Mouse (Mus musculus): Measurements from ENCODE around the gene Dars2. TPM values are rescaled to one million over a fixed set of nuclear protein-coding genes. Genes with fewer than 3 reads are reported as not detected.

The Dars2 gene
- 10 to 100 TPM in 1 of 2 experiments, 1 to 10 TPM in 1; 9.2 to 21.1 TPM for polyA plus RNA-seq (2012; fragmentation: generic; extraction: Trizol)

GRCm38 (mm10) chr1:161070352-161071271 is at the start of gene Dars2, which contains the start of gene Cenpl:
Dars2 (minus strand) TSS chr1:161070658.
Cenpl (plus strand) TSS chr1:161070713.

GRCm38 (mm10) chr1:161034435-161035280 is 35.8 kb downstream of the Dars2 start, which contains the start of gene Zbtb37:
Zbtb37 (minus strand) TSS chr1:161034849.

Other genes with a start within 250 kb of the Dars2 start
- gene Rc3h1, start 164.2 kb downstream of the Dars2 start, polyA plus RNA-seq (2012; fragmentation: generic; extraction: Trizol) = 1 to 10 TPM in 1 of 2 experiments, under 1 TPM in 1; 0.33 to 2.0 TPM
- gene Serpinc1, start 92.1 kb downstream of the Dars2 start, polyA plus RNA-seq (2012; fragmentation: generic; extraction: Trizol) = under 1 TPM; 0.05 to 0.84 TPM
- gene Zbtb37, start 35.8 kb downstream of the Dars2 start, polyA plus RNA-seq (2012; fragmentation: generic; extraction: Trizol) = 1 to 10 TPM in 1 of 2 experiments, under 1 TPM in 1; 0.07 to 1.2 TPM
- gene Cenpl, start 55 bp upstream of the Dars2 start, polyA plus RNA-seq (2012; fragmentation: generic; extraction: Trizol) = 1 to 10 TPM in 1 of 2 experiments, under 1 TPM in 1; 0.94 to 7.6 TPM
- gene Klhl20, start 60.9 kb upstream of the Dars2 start, polyA plus RNA-seq (2012; fragmentation: generic; extraction: Trizol) = 1 to 10 TPM in 1 of 2 experiments, under 1 TPM in 1; 0.78 to 4.4 TPM
- gene Ankrd45, start 72.0 kb upstream of the Dars2 start, polyA plus RNA-seq (2012; fragmentation: generic; extraction: Trizol) = not detected
- not detected for gene Tex50, start 88.7 kb upstream of the Dars2 start, polyA plus RNA-seq (2012; fragmentation: generic; extraction: Trizol)
- 100 to 1,000 TPM; 113 to 252 TPM for gene Prdx6, start 180.6 kb upstream of the Dars2 start, polyA plus RNA-seq (2012; fragmentation: generic; extraction: Trizol)

All from C3H10T1/2 (cell line).